Mouse (Mus musculus) gastrocnemius, adult 8-10 months (tissue): ENCODE data around the gene Cpvl. TPM values are rescaled to one million over a fixed set of nuclear protein-coding genes. Genes with fewer than 3 reads are reported as not detected.

Source experiments
- DNase-seq, 2 experiments: peaks; one replicate each; pipeline ENCODE4 v3.0.0; 2022; ENCODE audit warnings: low spot score in 2 of 2
- total RNA-seq, 4 experiments: library from RNA; stranded (reverse); gene quantifications; 2 replicates each; pipeline ENCODE4 v1.2.4; 2022

Cpvl gene
- total RNA-seq, 4 experiments from 2014 or later: not detected

GRCm38 (mm10) chr6:53937143-53938134 lies 41.0 kb downstream of the Cpvl start:
- no peak for DNase-seq

- DNase-seq: no peak
Observed at GRCm38 (mm10) chr6:53931605-53932004, 46.9 kb downstream of the Cpvl start.

- DNase-seq: no peak
Observed at GRCm38 (mm10) chr6:53929858-53930257, 48.6 kb downstream of the Cpvl start.

GRCm38 (mm10) chr6:53926197-53926596 lies 52.3 kb downstream of the Cpvl start:
- no peak for DNase-seq

- DNase-seq: no peak
Observed at GRCm38 (mm10) chr6:53925192-53925591, 53.3 kb downstream of the Cpvl start.

- DNase-seq: no peak
Observed at GRCm38 (mm10) chr6:53920041-53920440, 58.4 kb downstream of the Cpvl start.

GRCm38 (mm10) chr6:53917026-53917558 lies 61.4 kb downstream of the Cpvl start:
- DNase-seq: no peak

- DNase-seq: no peak
Observed at GRCm38 (mm10) chr6:53915347-53915746, 63.1 kb downstream of the Cpvl start.

GRCm38 (mm10) chr6:53913151-53913550 lies 65.3 kb downstream of the Cpvl start:
- no peak for DNase-seq

- no peak for DNase-seq
Observed at GRCm38 (mm10) chr6:53912112-53912782, 66.2 kb downstream of the Cpvl start.

GRCm38 (mm10) chr6:53909986-53910385 lies 68.5 kb downstream of the Cpvl start:
- DNase-seq: no peak

GRCm38 (mm10) chr6:53909446-53909845 lies 69.0 kb downstream of the Cpvl start:
- DNase-seq: no peak

GRCm38 (mm10) chr6:53906871-53907270 lies 71.6 kb downstream of the Cpvl start:
- no peak for DNase-seq

GRCm38 (mm10) chr6:53906051-53906462 lies 72.4 kb downstream of the Cpvl start:
- DNase-seq: no peak

- DNase-seq: no peak
Observed at GRCm38 (mm10) chr6:53905576-53905975, 72.9 kb downstream of the Cpvl start.

GRCm38 (mm10) chr6:53904703-53905395 lies 73.6 kb downstream of the Cpvl start:
- no peak for DNase-seq

- DNase-seq: no peak
Observed at GRCm38 (mm10) chr6:53904186-53904585, 74.3 kb downstream of the Cpvl start.

GRCm38 (mm10) chr6:53901741-53902140 lies 76.7 kb downstream of the Cpvl start:
- DNase-seq: no peak

GRCm38 (mm10) chr6:53897872-53898464 lies 80.5 kb downstream of the Cpvl start:
- DNase-seq: no peak

GRCm38 (mm10) chr6:53897126-53897525 lies 81.3 kb downstream of the Cpvl start:
- DNase-seq: no peak

- no peak for DNase-seq
Observed at GRCm38 (mm10) chr6:53893731-53894130, 84.7 kb downstream of the Cpvl start.
